Mouse (Mus musculus) mouse embryonic stem cell (cell line): ENCODE measurements around the gene Luzp1.

Source experiments
- in situ Hi-C, 2 experiments: fragments of 300-500 bp; cut with MboI; formaldehyde crosslinking; loops; 1 replicate in 1 of 2; 3 replicates in 1 of 2; pipeline ENCODE4 v1.14.3; 2019 to 2020; ENCODE audit warnings: low sequenced_read_pairs in 2 of 2, low pct_unique_long_range_greater_than_20kb in 1 of 2, mixed read lengths in 1 of 2; ENCODE audit not compliant: unreplicated experiment in 1 of 2

The Luzp1 gene

GRCm38 (mm10) chr4:136594006-136594405 is 124.4 kb downstream of the Luzp1 start:
- in situ Hi-C loops, result no loop called here

GRCm38 (mm10) chr4:136595221-136595620 is 125.7 kb downstream of the Luzp1 start:
- in situ Hi-C loops, result no loop called here

GRCm38 (mm10) chr4:136598268-136598876 is 128.8 kb downstream of the Luzp1 start:
- in situ Hi-C loops, result no loop called here

- in situ Hi-C loops, result loop anchor here in 1 of 2 experiments (25.0 kb wide), 1 partner anchor 363 kb away; the partner anchor contains the start of gene Tcea3
Measured at GRCm38 (mm10) chr4:136599869-136600268, 130.3 kb downstream of the Luzp1 start.

GRCm38 (mm10) chr4:136600536-136600935 is 131.0 kb downstream of the Luzp1 start:
- in situ Hi-C loops, result loop anchor here in 1 of 2 experiments (25.0 kb wide), 1 partner anchor 363 kb away; the partner anchor contains the start of gene Tcea3

GRCm38 (mm10) chr4:136601476-136601875 is 131.9 kb downstream of the Luzp1 start:
- in situ Hi-C loops, result loop anchor here in 1 of 2 experiments (25.0 kb wide), 1 partner anchor 364 kb away; the partner anchor contains the start of gene Tcea3

- in situ Hi-C loops, result loop anchor here in 1 of 2 experiments (25.0 kb wide), 1 partner anchor 365 kb away; the partner anchor contains the start of gene Tcea3
Measured at GRCm38 (mm10) chr4:136602018-136602554, 132.5 kb downstream of the Luzp1 start.

GRCm38 (mm10) chr4:136602568-136602967 is 133.0 kb downstream of the Luzp1 start, which contains the start of gene Kdm1a:
Gene Kdm1a (minus strand): TSS chr4:136602723.
- in situ Hi-C loops, result loop anchor here in 1 of 2 experiments (25.0 kb wide), 1 partner anchor 365 kb away; the partner anchor contains the start of gene Tcea3
